Mouse (Mus musculus) right cerebral cortex, postnatal 10 days (tissue): Measurements from ENCODE around the gene Gbe1.

Source experiments
- DNase-seq, 2 experiments: peaks; one replicate each; pipeline ENCODE4 v3.0.0; 2021; ENCODE audit warnings: low spot score in 2 of 2

Gene Gbe1

GRCm38 (mm10) chr16:70313886-70314577 lies at the start of gene Gbe1:
Gene Gbe1 (plus strand): TSS chr16:70313949.
- DNase-seq = peak; percentile 88 to 89

- no peak for DNase-seq
Measured at GRCm38 (mm10) chr16:70310691-70311090, 3.1 kb upstream of the Gbe1 start.

- DNase-seq = no peak
Measured at GRCm38 (mm10) chr16:70313496-70313885, 258 bp upstream of the Gbe1 start.

GRCm38 (mm10) chr16:70314578-70314930 lies 805 bp downstream of the Gbe1 start:
- no peak for DNase-seq

DNA sequence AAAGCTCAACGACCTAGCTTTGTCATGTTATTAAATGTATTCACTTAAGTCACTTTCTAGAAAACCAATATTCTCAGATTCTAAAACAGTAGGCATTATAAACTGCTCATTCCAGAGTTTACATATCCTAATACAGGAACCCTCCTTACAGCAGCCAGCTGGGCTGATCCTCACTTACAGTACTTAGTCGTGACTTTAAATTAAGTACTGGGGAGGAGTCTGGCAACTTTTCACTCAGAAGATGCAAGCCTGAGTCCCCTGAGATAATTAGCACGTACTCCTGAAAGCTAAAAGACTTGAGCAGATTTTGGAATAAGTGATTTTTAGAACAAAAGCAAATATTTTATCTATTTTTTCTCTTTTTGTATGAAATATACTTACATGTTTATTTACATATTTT lies 1.5 kb downstream of the Gbe1 start:
- no peak for DNase-seq

DNA sequence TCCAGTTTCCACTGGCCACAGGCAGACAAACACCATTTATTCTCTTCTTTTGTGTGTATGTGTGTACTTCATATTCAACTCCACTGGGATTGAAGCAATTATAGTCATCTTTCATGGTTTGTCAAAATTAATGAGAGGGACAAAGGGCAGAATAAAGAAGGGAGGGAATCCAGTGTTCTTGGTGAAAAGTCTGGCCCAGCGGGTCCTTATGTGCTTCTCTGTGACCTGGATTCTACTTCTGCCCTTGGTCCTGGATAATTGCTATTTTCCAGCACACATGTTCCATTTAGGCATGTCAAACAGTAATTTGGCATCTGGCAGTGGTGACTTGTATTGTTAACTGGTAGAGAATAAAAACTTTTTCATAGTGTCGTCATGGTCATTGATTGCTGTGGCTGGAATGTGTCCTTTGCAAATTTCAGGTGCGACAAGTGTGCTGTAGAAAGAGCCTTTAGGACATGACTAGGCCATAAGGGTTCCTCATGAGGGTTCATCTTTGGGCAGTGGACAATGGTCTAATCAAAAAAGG lies 2.2 kb downstream of the Gbe1 start:
- DNase-seq = no peak

DNA sequence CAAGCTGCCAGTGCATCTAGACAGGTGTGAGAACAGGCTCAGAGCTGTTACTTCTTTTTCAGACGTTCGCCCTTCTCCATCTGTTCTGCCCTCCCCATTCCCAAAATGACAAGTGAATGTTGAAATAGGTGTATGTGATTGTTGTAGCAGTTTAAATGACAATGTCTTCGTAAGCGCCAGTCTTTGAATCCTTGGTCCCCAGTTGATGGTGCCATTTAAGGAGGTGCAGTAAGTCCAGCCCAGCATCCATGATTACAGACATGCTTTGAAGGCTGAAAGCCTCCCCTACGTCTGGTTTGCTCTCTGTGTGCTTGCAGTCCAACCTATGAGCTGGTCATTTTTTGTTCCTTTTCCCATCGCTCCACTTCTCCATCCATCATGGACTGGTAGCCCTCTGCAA lies 5.6 kb downstream of the Gbe1 start:
- no peak for DNase-seq

- DNase-seq = no peak
Measured at GRCm38 (mm10) chr16:70320612-70321280, 7.0 kb downstream of the Gbe1 start.

DNA sequence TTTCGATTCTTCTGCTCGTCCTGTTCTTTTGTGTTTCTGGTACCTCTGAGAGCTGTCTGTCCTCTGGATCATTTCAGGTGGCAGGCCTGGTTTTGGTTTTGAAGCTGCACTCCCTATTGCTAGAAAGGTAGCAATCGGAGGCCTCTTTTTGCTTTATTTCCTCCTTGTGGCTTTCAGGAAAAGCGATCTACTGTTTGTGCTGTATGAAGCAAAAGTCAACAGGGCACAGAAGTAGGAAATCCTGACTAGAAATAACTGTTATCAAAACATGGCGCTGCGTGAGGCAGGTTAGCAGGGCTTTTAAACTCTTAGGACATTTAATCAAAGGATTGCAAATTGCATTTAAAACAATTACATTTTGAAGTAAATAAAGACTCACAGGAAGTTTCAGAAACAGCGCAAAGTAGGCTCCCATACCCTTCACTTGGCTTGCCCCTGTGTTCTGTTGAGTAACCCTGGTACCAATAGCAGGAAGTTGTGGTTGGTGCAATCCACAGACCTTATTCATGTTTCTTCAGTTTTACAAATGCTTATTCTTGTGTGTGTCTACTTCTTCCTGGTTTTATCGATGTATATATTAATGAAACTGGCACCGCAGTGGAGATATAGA lies 12.7 kb downstream of the Gbe1 start:
- no peak for DNase-seq

GRCm38 (mm10) chr16:70328566-70328965 lies 14.8 kb downstream of the Gbe1 start:
- no peak for DNase-seq

GRCm38 (mm10) chr16:70329036-70329435 lies 15.3 kb downstream of the Gbe1 start:
- DNase-seq = no peak

DNA sequence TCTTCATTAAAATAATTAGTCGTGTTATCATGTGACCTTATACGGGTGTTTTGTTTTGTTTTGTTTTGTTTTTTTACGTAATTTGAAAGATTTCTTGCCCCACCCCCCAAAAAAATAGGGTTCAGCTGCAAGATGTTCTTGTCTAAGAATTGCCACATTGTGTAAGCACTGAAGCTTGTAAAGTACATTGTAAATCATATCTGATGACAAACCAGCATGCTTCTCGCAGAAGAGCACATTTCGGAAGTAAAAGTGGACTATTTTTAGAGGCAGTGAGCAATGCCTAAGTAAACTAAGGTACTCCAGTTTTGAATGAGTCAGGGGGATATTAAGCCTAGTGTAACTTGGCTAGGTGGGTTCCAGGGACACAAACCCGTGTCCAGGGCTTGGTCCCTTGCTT lies 15.7 kb downstream of the Gbe1 start:
- no peak for DNase-seq

DNA sequence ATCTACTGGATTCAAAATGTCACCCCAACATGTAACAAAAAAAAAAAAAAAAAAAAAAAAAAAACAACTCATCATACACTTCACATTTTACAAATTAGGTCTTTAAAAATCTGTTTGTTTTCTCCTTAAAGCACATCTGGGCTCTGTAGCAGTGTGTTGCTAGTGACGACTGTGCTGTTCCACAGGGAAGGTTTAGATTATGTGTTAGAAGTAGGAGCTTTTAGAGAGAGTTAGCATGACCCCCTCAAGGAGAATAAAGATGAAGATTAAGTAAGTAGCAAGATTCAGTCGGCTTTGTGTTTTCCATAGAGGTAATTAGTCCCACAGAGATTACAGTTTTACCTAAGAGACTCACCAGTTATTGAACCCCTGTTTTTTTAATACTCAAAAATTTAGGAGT lies 16.3 kb downstream of the Gbe1 start:
- no peak for DNase-seq

- DNase-seq = no peak
Measured at GRCm38 (mm10) chr16:70330626-70331275, 17.0 kb downstream of the Gbe1 start.

DNA sequence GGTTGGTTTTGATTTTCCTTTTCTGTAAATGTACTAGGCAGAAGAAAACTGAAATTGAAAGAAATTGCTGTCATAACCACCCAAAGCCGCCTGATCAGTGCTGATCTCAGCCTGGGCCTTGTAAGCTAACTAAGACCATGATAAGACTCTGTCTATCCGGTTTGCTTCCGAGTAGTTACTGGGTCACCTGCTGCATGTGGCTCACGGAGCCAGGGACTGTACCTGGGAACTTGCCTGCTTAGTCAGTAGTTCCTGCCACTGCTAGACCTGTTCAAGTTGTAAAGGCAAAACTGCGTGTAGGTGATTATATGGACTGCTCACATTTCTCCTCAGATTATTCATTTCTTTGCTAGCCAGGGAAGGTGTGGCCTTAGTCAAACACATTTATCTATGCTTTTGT lies 21.1 kb downstream of the Gbe1 start:
- DNase-seq = no peak

GRCm38 (mm10) chr16:70335472-70335871 lies 21.7 kb downstream of the Gbe1 start:
- DNase-seq = no peak

DNA sequence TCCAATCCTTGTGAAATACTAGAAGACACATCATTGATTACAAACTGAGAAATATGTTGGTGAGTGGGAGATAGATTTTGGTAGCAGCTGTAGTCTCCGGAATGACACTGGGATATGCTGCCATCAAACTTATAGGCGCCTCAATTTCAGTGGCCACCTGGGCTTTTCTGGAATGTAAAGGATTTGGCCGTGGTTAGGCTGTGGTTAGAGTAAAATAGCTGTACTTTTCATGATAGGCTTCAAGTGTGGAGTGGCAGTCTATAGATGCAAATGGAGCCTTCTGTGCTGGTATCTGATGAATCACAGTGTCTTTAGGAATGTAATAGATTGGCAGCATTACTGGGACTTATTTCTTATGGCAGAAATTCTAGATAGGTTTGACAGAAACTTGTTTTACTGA lies 23.9 kb downstream of the Gbe1 start:
- DNase-seq = no peak

DNA sequence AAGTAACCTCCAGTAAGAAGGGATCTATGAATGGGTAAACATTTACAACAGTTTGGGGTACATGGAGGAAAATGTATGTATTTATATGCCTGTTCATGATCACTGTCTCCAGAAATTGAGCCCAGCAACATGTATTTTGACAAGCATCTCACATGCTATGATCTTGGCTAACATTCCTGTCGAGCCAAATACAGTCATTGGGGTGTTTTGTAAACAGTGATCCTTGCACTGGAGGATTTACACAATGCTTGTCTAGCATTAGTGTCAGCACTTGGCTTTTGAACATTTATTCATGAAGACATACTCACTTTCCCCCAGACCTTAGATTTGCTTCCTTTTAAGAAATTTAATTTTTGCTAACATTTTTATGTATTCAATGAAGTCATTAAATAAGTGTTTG lies 30.7 kb downstream of the Gbe1 start:
- DNase-seq = no peak

DNA sequence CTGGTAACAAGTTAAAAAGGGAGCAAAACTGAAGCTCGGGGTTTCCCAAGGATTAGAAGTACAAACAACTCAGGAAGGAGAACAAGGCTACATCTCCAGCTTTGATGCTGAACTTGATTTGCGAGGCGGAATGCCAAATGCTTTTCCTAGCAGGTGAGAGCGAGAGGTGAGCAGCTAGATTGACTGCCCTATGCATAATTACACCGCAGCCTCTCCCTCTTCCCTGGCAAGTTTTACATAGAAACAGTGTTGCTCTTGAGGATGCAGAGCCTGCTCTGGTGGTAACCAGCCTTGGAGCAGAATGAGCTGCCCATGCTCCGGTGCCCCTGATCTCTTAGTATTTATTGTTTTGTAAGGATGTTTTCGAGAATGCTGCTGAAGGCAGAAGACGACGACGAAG lies 31.9 kb downstream of the Gbe1 start:
- DNase-seq = no peak

DNA sequence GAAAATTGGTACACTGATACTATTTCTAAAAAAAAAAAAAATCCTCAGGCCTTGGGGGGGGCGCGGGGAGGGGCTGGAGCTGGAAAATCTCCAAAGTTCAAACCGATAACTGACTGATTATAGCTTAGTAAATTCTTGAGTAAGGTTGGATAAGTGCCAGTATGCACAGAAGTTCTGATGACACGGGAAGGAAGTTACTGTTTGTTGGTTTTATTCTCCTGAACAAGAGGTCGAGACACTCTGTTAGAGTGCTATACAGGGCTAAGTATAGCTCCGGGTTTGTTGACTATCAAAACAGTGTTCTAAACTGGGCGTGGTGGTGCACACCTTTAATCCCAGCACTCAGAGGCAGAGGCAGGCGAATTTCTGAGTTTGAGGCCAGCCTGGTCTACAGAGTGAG lies 36.3 kb downstream of the Gbe1 start:
- no peak for DNase-seq

GRCm38 (mm10) chr16:70351641-70352280 lies 38.0 kb downstream of the Gbe1 start:
- no peak for DNase-seq

- no peak for DNase-seq
Measured at GRCm38 (mm10) chr16:70352571-70352970, 38.8 kb downstream of the Gbe1 start.
